Mouse (Mus musculus) frontal cortex, adult (tissue): ENCODE measurements around the gene Gsx1.

Source experiments
- ATAC-seq: cut with Nextera tagmentation; 2 replicates; pipeline ENCODE4 v1.9.2; 2017; ENCODE audit warnings: mild to moderate bottlenecking, moderate library complexity, mixed read lengths; ENCODE audit not compliant: low TSS enrichment

Gsx1 gene

GRCm38 (mm10) chr5:147188571-147188975 lies at the start of gene Gsx1:
Gene Gsx1 (plus strand): TSS chr5:147188696.
- no peak; the same call in 1 of the 2 replicates for ATAC-seq

GRCm38 (mm10) chr5:147147340-147147739 lies 41.2 kb upstream of the Gsx1 start:
- no peak for ATAC-seq

GRCm38 (mm10) chr5:147154806-147155371 lies 33.6 kb upstream of the Gsx1 start:
- no peak for ATAC-seq

- ATAC-seq = 0 out of 2 replicates have a peak, but pooled peaks have one; percentile 27
Measured at GRCm38 (mm10) chr5:147155449-147156133, 32.9 kb upstream of the Gsx1 start.

GRCm38 (mm10) chr5:147156376-147156775 lies 32.1 kb upstream of the Gsx1 start:
- no peak for ATAC-seq

- no peak for ATAC-seq
Measured at GRCm38 (mm10) chr5:147157441-147157840, 31.1 kb upstream of the Gsx1 start.

- ATAC-seq = no peak
Measured at GRCm38 (mm10) chr5:147159320-147159719, 29.2 kb upstream of the Gsx1 start.

GRCm38 (mm10) chr5:147159792-147160191 lies 28.7 kb upstream of the Gsx1 start:
- ATAC-seq = no peak

- no peak for ATAC-seq
Measured at GRCm38 (mm10) chr5:147165060-147165459, 23.4 kb upstream of the Gsx1 start.

- ATAC-seq = no peak
Measured at GRCm38 (mm10) chr5:147170088-147170487, 18.4 kb upstream of the Gsx1 start.

- ATAC-seq = no peak
Measured at GRCm38 (mm10) chr5:147174046-147174445, 14.4 kb upstream of the Gsx1 start.

GRCm38 (mm10) chr5:147185174-147185915 lies 3.2 kb upstream of the Gsx1 start:
- ATAC-seq = no peak

- ATAC-seq = no peak; the same call in 1 of the 2 replicates
Measured at GRCm38 (mm10) chr5:147186001-147186431, 2.5 kb upstream of the Gsx1 start.

GRCm38 (mm10) chr5:147186781-147187551 lies 1.5 kb upstream of the Gsx1 start:
- ATAC-seq = no peak

- no peak for ATAC-seq
Measured at GRCm38 (mm10) chr5:147187552-147188170, 835 bp upstream of the Gsx1 start.

GRCm38 (mm10) chr5:147189156-147189555 lies 660 bp downstream of the Gsx1 start:
- ATAC-seq = no peak

- no peak for ATAC-seq
Measured at GRCm38 (mm10) chr5:147189836-147190602, 1.5 kb downstream of the Gsx1 start.

GRCm38 (mm10) chr5:147190885-147191284 lies 2.4 kb downstream of the Gsx1 start:
- ATAC-seq = no peak

GRCm38 (mm10) chr5:147191801-147192575 lies 3.5 kb downstream of the Gsx1 start:
- ATAC-seq = no peak

- no peak for ATAC-seq
Measured at GRCm38 (mm10) chr5:147192576-147192960, 4.1 kb downstream of the Gsx1 start.
